Mouse (Mus musculus): ENCODE measurements at regions not wholly inside any gene's neighbourhood (a gene's known extent, or its start where the extent isn't known, plus 50 kb on each side); places are given as distances from the start of the nearest gene placed in this dataset.

DNA sequence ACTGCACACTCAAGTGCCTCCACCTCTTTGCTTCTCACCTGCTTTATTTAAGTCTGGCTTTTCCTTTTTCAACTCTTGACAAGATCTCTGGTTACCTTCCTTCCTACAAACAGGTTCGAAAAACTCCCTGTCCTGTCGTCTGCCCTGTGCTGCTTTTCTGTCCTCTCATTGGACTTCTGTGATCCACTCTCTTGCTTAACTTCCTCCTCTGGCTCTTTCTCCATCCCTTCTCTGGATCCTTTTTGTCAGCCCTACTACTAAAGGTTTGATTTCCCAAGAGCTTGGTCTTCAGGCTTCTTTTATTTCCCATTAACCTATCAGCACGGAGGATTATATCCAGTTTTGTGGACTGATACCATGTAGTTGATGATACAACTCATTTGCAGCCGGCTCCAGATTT lies 149.8 kb downstream of the Satb1 start:
- Histone ChIP-seq H3K4me3 (ENCODE audit: insufficient read depth, low read length) (no peak overlapping the region), H3K27ac (ENCODE audit: insufficient read depth, low read depth, low read length) (no peak overlapping the region), H3K4me1 (ENCODE audit: control insufficient read depth, insufficient read depth, low read length) (no peaks in the 10 kb centered on the region)
- TF ChIP-seq POLR2A (IDR thresholded peaks at IDR 0.05; ENCODE audit: borderline replicate concordance, low read depth, low read length): no peak
- no peak for TF ChIP-seq CTCF (IDR thresholded peaks at IDR 0.05; ENCODE audit: low read depth, low read length)

DNA sequence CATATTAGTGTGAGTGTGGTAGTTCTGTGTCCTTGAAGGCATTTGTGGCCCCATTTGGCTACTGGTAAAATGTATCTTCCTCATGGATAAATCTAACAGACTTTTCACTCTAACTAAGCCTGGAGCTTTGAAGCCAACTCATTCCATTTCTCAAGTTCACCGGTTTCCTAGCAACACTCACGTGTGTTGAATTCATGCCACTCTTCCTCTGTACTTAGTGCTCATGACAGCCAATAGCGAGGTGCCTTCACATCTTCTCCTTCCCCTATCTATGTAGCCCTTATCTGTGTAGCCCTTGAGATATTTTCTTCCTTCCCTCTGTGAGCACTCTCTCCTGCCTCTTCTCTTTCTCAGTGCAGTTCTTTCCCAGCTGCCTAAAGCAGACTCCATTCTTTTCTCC lies 150.7 kb downstream of the Satb1 start:
- no peak for TF ChIP-seq CTCF (IDR thresholded peaks at IDR 0.05; ENCODE audit: low read depth, low read length)
- no peak for TF ChIP-seq POLR2A (IDR thresholded peaks at IDR 0.05; ENCODE audit: borderline replicate concordance, low read depth, low read length)
- Histone ChIP-seq H3K4me1 (ENCODE audit: control insufficient read depth, insufficient read depth, low read length) (no peaks in the 10 kb centered on the region), H3K4me3 (ENCODE audit: insufficient read depth, low read length) (no peak overlapping the region), H3K27ac (ENCODE audit: insufficient read depth, low read depth, low read length) (no peak overlapping the region)

DNA sequence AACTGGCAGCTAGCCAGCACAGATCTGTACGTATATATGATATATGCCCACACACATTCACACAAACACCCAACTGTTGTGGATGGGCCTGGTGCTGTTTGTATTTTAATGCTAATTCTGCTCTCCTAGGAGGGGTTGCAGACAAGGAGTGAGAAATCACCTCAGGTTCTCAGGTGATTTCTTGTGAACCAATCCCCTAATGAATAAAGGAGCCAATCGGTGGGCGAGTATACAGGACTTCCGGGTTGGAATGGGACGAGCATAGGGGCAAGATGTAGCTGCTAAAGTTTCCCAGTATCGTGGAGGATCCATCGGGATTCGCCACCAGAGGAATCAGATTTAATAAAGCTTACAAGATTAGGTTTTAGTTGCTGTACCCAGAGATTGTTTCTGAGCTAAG lies 155.6 kb downstream of the Satb1 start:
- Histone ChIP-seq H3K4me1 (ENCODE audit: control insufficient read depth, insufficient read depth, low read length) (no peaks in the 10 kb centered on the region), H3K4me3 (ENCODE audit: insufficient read depth, low read length) (no peak overlapping the region), H3K27ac (ENCODE audit: insufficient read depth, low read depth, low read length) (no peak overlapping the region)
- no peak for TF ChIP-seq POLR2A (IDR thresholded peaks at IDR 0.05; ENCODE audit: borderline replicate concordance, low read depth, low read length)
- no peak for TF ChIP-seq CTCF (IDR thresholded peaks at IDR 0.05; ENCODE audit: low read depth, low read length)

DNA sequence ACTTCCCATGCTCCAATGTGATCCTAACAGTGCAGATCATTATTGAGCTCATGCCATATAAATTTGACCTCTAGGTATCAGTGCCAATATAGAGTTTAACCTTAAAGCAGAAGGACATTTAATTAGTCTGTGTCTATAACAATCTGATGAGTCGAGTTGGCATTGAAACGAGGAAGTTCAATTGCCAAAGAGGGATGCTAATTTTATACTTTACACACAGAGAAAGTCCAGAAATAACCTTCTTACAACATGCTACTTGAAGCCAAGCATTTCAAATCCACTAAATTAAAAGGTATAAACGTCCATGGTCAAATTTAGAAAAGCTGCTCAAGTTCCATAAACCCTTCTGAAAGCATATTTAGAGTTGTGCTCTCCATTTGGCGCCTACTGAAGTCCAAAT lies 174.7 kb downstream of the Satb1 start:
- Histone ChIP-seq H3K4me3 (ENCODE audit: insufficient read depth, low read length) (no peak overlapping the region), H3K4me1 (ENCODE audit: control insufficient read depth, insufficient read depth, low read length) (peaks cover 12% of the 10 kb centered on the region), H3K27ac (ENCODE audit: insufficient read depth, low read depth, low read length) (no peak overlapping the region)
- no peak for TF ChIP-seq POLR2A (IDR thresholded peaks at IDR 0.05; ENCODE audit: borderline replicate concordance, low read depth, low read length)
- no peak for TF ChIP-seq CTCF (IDR thresholded peaks at IDR 0.05; ENCODE audit: low read depth, low read length)

DNA sequence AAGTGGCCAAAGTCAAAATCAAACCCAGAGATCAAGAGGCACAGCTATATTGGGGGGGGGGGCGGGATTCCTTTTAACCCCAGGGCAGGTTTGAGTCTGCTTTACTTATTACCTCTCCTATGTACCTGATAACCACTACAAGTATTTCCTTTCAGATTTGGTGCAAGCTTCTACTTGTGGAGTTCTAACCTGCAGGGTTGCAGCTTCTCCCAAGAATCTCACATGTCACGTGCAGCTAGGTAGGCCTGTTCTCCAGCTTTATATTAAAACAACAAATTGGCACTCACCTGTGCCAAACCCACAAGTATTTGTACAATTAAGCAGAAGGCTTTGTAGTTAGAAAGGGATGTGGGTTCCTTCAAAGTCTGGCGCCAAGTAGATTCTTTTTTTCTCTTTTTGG lies 179.2 kb downstream of the Satb1 start:
- no peak for TF ChIP-seq POLR2A (IDR thresholded peaks at IDR 0.05; ENCODE audit: borderline replicate concordance, low read depth, low read length)
- Histone ChIP-seq H3K27ac (ENCODE audit: insufficient read depth, low read depth, low read length) (no peak overlapping the region), H3K4me3 (ENCODE audit: insufficient read depth, low read length) (no peak overlapping the region), H3K4me1 (ENCODE audit: control insufficient read depth, insufficient read depth, low read length) (peaks cover 12% of the 10 kb centered on the region)

DNA sequence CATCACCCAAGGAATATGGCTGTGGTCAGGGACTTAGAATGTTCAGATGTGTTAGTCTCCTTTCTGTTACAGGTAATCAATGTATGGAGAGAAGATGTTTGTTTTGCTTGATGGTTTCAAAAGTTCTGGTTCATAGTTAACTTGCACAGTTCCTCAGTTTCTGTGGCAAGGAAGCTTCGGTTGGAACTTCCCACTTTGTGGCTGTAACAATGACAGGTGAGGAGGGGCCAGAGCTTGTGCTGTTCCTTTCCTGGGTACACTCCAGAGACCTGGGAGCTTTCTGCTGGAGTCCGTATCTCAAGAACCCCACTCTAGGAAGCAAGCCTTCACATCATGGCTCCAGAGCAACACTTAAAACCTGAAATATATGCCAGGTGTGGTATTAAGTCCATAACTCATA lies 181.2 kb downstream of the Satb1 start:
- TF ChIP-seq CTCF (IDR thresholded peaks at IDR 0.05; ENCODE audit: low read depth, low read length): no peak
- no peak for TF ChIP-seq POLR2A (IDR thresholded peaks at IDR 0.05; ENCODE audit: borderline replicate concordance, low read depth, low read length)
- Histone ChIP-seq H3K4me3 (ENCODE audit: insufficient read depth, low read length) (no peak overlapping the region), H3K27ac (ENCODE audit: insufficient read depth, low read depth, low read length) (no peak overlapping the region), H3K4me1 (ENCODE audit: control insufficient read depth, insufficient read depth, low read length) (no peaks in the 10 kb centered on the region)

DNA sequence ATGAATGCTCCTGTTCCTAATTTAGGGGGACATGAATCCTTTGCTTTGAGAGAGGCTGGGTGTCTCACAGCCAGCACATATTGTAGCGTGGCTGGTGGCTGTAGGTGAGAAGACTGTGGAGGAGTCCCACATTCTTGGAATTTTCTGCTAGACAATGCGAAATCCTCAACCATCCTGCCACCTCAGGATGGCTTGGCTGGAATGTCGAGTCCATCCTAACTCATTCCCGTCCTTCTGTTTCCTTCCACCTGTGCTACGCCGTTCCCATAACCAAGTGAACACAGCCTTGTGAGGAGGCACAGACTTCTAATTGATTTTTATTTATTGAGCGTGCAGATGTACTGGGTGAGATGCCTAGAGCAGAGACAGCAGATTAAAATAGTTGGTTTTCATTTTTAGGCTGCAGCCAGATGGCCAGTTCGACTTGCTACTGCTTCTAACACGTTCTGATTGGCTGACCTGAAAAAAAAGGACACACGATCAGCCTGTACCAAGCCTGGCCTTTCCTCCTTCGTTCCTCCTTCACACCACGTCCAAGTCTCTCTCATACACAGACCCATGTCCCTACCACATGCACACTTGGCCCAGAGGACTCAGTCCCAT lies 183.8 kb downstream of the Satb1 start:
- H3K27ac ChIP-seq (ENCODE audit: insufficient read depth, low read depth, low read length): no peak overlapping the region
- H3K4me3 ChIP-seq (ENCODE audit: insufficient read depth, low read length): no peak overlapping the region
- TF ChIP-seq POLR2A (IDR thresholded peaks at IDR 0.05; ENCODE audit: borderline replicate concordance, low read depth, low read length): no peak
- no peak for TF ChIP-seq CTCF (IDR thresholded peaks at IDR 0.05; ENCODE audit: low read depth, low read length)
- H3K4me1 ChIP-seq (ENCODE audit: control insufficient read depth, insufficient read depth, low read length): no peaks in the 10 kb centered on the region

DNA sequence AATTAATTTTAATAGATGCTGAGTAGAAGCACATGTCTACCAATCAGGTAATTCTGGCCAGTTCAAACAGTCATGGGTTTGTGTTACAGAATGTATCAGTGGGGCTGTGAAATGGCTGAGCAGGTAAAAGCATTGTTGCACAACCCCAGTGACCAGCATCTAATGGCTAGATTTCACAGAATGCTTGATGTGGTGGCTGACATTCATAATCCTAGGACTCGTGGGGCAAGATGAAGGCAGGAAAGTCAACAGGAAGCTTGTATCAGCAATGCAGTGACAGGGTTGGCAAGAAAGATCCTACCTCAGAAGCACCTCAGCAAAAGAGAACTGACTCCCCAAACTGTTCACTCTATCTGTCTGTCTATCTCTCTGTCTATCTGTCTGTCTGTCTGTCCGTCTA lies 186.7 kb downstream of the Satb1 start:
- no peaks in the 10 kb centered on the region for H3K4me1 ChIP-seq (ENCODE audit: control insufficient read depth, insufficient read depth, low read length)
- no peak for TF ChIP-seq CTCF (IDR thresholded peaks at IDR 0.05; ENCODE audit: low read depth, low read length)
- TF ChIP-seq POLR2A (IDR thresholded peaks at IDR 0.05; ENCODE audit: borderline replicate concordance, low read depth, low read length): no peak
- no peak overlapping the region for H3K4me3 ChIP-seq (ENCODE audit: insufficient read depth, low read length)
- no peak overlapping the region for H3K27ac ChIP-seq (ENCODE audit: insufficient read depth, low read depth, low read length)

DNA sequence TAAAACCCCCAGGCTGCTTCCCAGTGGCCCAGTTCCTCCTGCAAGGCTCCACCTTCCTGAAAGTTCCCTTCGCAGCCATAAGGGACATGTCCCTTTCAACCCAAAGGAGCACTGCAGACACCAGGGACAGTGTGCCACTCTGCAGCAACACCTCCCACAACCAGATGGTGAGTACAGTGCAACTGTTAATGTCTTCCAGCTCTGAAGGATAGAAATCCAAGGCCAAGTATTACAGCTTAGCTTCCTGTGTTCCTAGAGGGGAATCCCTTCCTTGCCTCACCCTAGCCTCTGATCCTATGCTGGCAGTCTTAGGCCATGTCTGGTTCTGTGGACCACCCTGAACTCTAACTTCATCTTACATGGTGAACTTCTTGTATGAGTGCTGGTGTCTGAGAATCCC lies 187.2 kb downstream of the Satb1 start:
- H3K4me1 ChIP-seq (ENCODE audit: control insufficient read depth, insufficient read depth, low read length): no peaks in the 10 kb centered on the region
- TF ChIP-seq POLR2A (IDR thresholded peaks at IDR 0.05; ENCODE audit: borderline replicate concordance, low read depth, low read length) (no peak), CTCF (IDR thresholded peaks at IDR 0.05; ENCODE audit: low read depth, low read length) (no peak)
- H3K4me3 ChIP-seq (ENCODE audit: insufficient read depth, low read length): no peak overlapping the region
- no peak overlapping the region for H3K27ac ChIP-seq (ENCODE audit: insufficient read depth, low read depth, low read length)

DNA sequence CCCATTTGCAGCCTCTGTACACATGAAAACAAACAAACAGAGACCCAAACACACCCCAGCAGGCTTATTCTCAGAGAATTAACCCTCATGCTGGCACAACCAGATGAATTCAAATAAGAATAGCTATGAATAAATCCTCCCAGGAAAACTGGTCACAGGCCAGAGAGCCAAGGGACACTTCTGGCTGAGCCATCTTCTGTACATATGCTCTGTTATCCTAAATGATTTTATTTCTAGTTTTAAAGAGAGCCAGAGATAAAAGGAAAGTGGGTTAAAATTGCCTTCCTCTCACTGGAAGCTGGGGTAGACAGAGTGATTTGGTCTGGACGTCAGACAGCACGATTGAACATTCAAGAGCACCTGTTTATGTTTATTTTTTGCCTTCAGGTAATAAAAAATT lies 190.4 kb downstream of the Satb1 start:
- Histone ChIP-seq H3K4me1 (ENCODE audit: control insufficient read depth, insufficient read depth, low read length) (no peaks in the 10 kb centered on the region), H3K27ac (ENCODE audit: insufficient read depth, low read depth, low read length) (no peak overlapping the region), H3K4me3 (ENCODE audit: insufficient read depth, low read length) (no peak overlapping the region)
- no peak for TF ChIP-seq POLR2A (IDR thresholded peaks at IDR 0.05; ENCODE audit: borderline replicate concordance, low read depth, low read length)
- no peak for TF ChIP-seq CTCF (IDR thresholded peaks at IDR 0.05; ENCODE audit: low read depth, low read length)

DNA sequence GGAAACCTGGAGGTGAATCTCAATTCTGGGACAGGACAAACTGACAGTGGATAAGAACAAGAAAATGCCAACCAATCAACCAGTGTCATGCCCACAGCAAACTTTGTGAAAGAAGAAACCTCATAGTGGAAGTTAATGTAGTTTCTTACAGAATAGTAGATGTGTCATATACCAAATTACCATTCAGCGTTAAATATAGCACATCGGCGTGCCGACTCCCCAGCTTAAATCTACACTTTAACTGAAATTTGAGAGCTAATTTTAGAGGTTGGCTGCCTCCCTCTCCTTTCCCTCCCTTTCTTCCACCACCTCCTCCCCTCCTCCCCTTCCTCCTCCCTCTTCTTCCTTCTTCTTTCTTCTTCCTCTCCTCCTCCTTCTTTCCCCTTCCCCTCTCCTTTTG lies 197.2 kb downstream of the Satb1 start:
- TF ChIP-seq CTCF (IDR thresholded peaks at IDR 0.05; ENCODE audit: low read depth, low read length) (no peak), POLR2A (IDR thresholded peaks at IDR 0.05; ENCODE audit: borderline replicate concordance, low read depth, low read length) (no peak)
- no peak overlapping the region for H3K4me3 ChIP-seq (ENCODE audit: insufficient read depth, low read length)
- H3K27ac ChIP-seq (ENCODE audit: insufficient read depth, low read depth, low read length): no peak overlapping the region
- no peaks in the 10 kb centered on the region for H3K4me1 ChIP-seq (ENCODE audit: control insufficient read depth, insufficient read depth, low read length)

All from bone marrow macrophage, adult 2 months (primary cell).